Mouse (Mus musculus): ENCODE data around the gene Fpr3. TPM values are rescaled to one million over a fixed set of nuclear protein-coding genes. Genes with fewer than 3 reads are reported as not detected.

Fpr3 gene
- polyA plus RNA-seq, 1 experiment, result not detected

DNA sequence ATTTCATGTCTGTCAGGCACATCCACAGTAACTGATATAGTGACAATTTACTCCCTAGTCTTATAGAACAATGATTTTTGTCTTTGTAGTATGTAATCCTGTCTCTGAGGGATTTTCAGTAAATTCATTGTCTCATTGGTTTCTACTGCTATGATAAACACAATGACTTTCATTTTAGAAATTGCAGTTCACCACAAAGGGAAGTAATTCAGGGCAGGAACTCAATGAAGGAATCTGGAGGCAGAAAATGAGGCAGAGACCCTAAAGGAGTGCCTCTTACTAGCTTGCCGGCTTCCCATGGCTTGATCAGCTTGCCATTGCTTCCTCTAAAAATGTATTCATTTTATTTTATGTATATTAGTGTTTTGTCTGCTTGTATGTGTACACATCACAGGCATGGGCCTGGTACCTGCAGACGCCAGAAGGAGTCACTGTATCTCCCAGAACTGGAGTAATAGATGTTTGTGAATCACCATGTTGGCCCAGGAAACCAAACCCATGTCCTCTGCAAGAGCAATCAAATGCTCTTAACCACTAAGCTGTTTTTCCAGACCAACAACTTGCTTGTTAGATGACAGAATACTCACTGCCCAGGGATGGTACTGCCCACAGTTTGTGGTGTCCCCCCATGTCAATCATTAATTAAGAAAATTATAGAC, 16.6 kb upstream of the Fpr3 start:
- 85% methylated on average over 2 of the region's 2 CpGs for WGBS

DNA sequence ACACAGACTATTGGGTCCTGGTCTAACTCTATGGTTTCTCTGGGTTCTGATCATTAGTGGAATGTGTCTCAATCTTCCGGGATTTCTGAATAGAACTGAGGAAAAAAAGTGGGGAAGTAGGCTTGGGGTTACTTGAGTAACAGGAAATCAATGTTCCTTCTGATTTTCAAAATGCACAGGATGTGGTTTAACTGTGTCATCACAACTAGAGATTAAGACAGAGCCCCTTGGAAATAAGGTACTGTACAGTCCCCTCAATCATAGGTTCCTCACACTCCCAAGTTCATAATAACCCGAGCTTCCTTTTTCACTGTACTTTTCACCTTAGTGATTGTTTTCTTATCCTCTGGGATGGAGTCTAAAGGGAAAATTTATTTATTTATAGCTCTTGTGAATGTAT, 16.0 kb upstream of the Fpr3 start:
- H3K4me1 ChIP-seq (ENCODE audit: control insufficient read depth, insufficient read depth, low read length), result no peaks in the 10 kb centered on the region
- no peak overlapping the region for H3K27ac ChIP-seq (ENCODE audit: insufficient read depth, low read depth, low read length)
- no peak overlapping the region for H3K4me3 ChIP-seq (ENCODE audit: insufficient read depth, low read depth, low read length)
- WGBS, result 92% methylated on average over 2 of the region's 2 CpGs
- TF ChIP-seq CTCF (IDR thresholded peaks at IDR 0.05; ENCODE audit: insufficient read depth, low read depth, low read length), result no peak
- no peak for TF ChIP-seq POLR2A (IDR thresholded peaks at IDR 0.05; ENCODE audit: insufficient read depth, low read depth, low read length)

More for the DNA sequence above, 16.6 kb upstream of the Fpr3 start:
- Histone ChIP-seq H3K4me3 (ENCODE audit: insufficient read depth, low read depth, low read length) (no peak overlapping the region), H3K27ac (ENCODE audit: insufficient read depth, low read depth, low read length) (no peak overlapping the region), H3K4me1 (ENCODE audit: control insufficient read depth, insufficient read depth, low read length) (no peaks in the 10 kb centered on the region)
- TF ChIP-seq POLR2A (IDR thresholded peaks at IDR 0.05; ENCODE audit: insufficient read depth, low read depth, low read length) (no peak), CTCF (IDR thresholded peaks at IDR 0.05; ENCODE audit: insufficient read depth, low read depth, low read length) (no peak)

DNA sequence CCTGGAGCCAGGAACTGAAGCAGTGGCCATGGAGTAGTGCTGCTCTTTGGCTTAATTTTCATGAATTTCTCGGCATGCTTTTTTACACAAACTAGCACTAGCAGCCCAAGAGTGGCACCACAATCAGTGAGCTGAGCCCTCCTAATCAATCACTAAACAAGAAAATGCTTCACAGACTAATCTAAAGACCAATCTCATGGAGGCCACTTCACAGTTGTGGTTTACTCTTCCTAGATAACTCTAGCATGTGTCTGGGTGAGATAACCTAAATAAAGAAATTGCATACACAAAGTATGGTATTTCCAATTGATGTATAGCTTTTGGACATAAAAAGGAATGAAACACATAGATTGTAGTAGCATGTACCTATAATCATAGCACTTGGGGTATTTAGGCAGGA, 8.3 kb upstream of the Fpr3 start:
- Histone ChIP-seq H3K4me1 (ENCODE audit: control insufficient read depth, insufficient read depth, low read length) (no peaks in the 10 kb centered on the region), H3K4me3 (ENCODE audit: insufficient read depth, low read depth, low read length) (no peak overlapping the region), H3K27ac (ENCODE audit: insufficient read depth, low read depth, low read length) (no peak overlapping the region)
- TF ChIP-seq CTCF (IDR thresholded peaks at IDR 0.05; ENCODE audit: insufficient read depth, low read depth, low read length) (no peak), POLR2A (IDR thresholded peaks at IDR 0.05; ENCODE audit: insufficient read depth, low read depth, low read length) (no peak)
- 83% methylated on average over 1 of the region's 1 CpGs for WGBS

DNA sequence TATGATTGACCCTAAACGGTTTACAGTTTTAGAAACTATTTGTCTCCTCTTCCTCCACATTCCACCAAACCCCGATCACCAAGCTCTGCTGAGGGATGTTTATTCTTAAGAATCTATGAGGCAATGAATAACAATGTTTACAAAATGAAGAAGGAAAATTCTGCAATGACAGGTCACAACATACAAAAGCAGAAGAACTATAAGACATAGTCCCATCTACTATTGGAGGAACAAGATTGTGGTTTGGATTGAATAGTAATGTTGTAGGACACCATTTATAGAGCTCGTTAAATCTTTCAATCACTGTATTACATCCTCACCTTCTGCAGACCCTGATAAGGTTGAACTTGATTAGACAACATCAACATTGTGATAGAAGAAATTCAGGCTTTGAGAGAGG, 5.0 kb upstream of the Fpr3 start:
- no peaks in the 10 kb centered on the region for H3K4me1 ChIP-seq (ENCODE audit: control insufficient read depth, insufficient read depth, low read length)
- TF ChIP-seq POLR2A (IDR thresholded peaks at IDR 0.05; ENCODE audit: insufficient read depth, low read depth, low read length) (no peak), CTCF (IDR thresholded peaks at IDR 0.05; ENCODE audit: insufficient read depth, low read depth, low read length) (no peak)
- WGBS, result 85% methylated on average over 3 of the region's 3 CpGs

DNA sequence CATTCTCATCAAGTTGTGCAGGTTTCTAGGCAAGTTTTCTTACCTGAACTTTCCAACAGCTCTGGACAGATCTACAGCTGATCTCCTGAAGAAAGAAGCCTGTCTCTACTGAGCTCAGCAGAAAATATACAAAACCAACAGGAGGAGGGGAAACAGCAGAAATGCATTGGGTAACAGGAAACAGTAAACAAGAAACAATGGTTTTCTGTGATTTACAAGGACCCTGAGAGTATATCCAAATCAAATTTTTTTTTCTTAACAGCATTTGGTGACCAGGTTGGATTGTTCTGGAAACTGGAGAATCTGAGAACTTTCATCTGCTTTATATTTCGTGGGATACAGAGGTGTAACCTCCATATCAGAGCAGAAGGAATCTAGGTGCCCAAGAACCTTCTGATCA, 3.8 kb upstream of the Fpr3 start, which contains the start of gene Fpr1:
Fpr1 (minus strand) TSS at position 101 of the 400 bp plus-strand sequence.
- H3K4me1 ChIP-seq (ENCODE audit: control insufficient read depth, insufficient read depth, low read length), result no peaks in the 10 kb centered on the region
- WGBS, result 62% methylated on average over 1 of the region's 1 CpGs
- TF ChIP-seq POLR2A (IDR thresholded peaks at IDR 0.05; ENCODE audit: insufficient read depth, low read depth, low read length) (no peak), CTCF (IDR thresholded peaks at IDR 0.05; ENCODE audit: insufficient read depth, low read depth, low read length) (no peak)

More for the DNA sequence above, 5.0 kb upstream of the Fpr3 start:
- Histone ChIP-seq H3K4me3 (ENCODE audit: insufficient read depth, low read depth, low read length) (no peak overlapping the region), H3K27ac (ENCODE audit: insufficient read depth, low read depth, low read length) (no peak overlapping the region)

DNA sequence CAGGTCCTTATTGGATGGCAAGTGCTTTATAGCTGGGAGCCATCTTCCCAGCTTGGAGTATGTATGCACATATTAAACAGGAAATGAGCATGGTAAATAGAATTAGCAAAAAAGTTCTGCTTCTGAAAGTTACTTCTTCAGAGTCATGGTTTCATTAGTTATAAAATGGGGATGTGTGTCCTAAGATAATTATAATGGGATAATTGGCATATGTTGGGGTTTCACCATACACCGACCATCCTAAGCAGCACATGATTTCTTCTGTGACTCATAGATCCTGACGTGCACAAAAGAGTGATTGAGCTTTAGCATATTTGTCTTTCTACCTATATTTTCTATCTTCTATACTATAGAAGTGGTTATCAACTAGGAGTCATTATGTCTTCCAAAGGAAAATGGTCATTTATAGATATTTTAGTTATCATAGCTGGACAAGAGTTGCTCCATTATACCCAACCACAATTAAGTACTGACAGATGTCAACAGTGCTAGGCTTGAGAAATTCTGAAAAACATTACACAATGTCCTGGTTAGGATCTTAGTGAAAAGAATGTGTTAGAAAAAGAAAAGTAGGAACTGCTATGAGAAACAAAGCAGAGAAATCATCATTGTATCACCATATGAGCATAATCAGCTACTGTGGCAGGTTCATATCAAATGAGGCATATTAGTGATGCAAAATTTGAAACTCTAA, 2.2 kb downstream of the Fpr3 start:
- TF ChIP-seq POLR2A (IDR thresholded peaks at IDR 0.05; ENCODE audit: insufficient read depth, low read depth, low read length) (no peak), CTCF (IDR thresholded peaks at IDR 0.05; ENCODE audit: insufficient read depth, low read depth, low read length) (no peak)
- WGBS, result 83% methylated on average over 2 of the region's 2 CpGs
- no peaks in the 10 kb centered on the region for H3K4me1 ChIP-seq (ENCODE audit: control insufficient read depth, insufficient read depth, low read length)
- H3K4me3 ChIP-seq (ENCODE audit: insufficient read depth, low read depth, low read length), result no peak overlapping the region
- no peak overlapping the region for H3K27ac ChIP-seq (ENCODE audit: insufficient read depth, low read depth, low read length)

More for the DNA sequence above, 3.8 kb upstream of the Fpr3 start, which contains the start of gene Fpr1:
- no peak within 1 kb of the TSS for H3K27ac ChIP-seq (ENCODE audit: insufficient read depth, low read depth, low read length)
- no peak within 1 kb of the TSS for H3K4me3 ChIP-seq (ENCODE audit: insufficient read depth, low read depth, low read length)

DNA sequence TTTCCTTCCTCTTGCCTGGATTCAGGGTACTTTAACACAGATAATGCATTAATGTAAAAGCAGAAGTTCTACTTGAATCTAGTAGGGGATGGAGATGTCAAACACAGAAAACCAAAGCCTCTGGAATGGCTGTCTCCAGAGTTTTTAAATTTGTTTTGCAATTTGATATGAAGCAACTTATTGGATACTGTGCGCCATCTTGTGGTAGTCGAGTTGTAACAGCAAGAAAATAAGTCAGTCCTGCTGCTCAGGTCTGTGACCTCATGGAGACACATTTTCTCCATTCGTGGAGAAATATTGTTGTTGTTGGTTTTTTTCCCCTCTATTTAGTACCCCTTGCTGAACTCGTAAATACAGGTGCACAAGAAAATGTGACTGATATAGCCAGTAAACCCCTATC, 8.4 kb downstream of the Fpr3 start:
- Histone ChIP-seq H3K4me1 (ENCODE audit: control insufficient read depth, insufficient read depth, low read length) (no peaks in the 10 kb centered on the region), H3K27ac (ENCODE audit: insufficient read depth, low read depth, low read length) (no peak overlapping the region), H3K4me3 (ENCODE audit: insufficient read depth, low read depth, low read length) (no peak overlapping the region)
- TF ChIP-seq CTCF (IDR thresholded peaks at IDR 0.05; ENCODE audit: insufficient read depth, low read depth, low read length) (no peak), POLR2A (IDR thresholded peaks at IDR 0.05; ENCODE audit: insufficient read depth, low read depth, low read length) (no peak)
- 1% methylated on average over 4 of the region's 4 CpGs for WGBS

DNA sequence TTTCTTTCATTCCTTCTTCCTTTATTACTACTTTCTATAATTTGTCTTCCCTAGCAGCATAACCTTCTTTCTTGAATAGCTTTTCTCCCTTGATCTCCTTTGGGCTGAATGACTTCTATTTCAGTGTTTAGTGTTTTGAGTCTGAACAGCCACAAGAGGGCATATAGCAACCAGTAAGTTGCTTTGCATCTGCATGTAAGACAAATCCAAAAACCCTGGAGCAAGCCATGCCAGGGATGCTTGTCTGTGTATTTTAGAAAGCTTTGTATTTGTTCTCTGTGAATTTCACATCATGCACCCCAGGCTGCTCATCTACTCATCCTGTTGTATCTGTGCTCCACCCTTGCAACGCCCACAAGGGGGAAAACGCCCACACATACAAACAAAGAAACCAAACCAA, 11.6 kb downstream of the Fpr3 start:
- Histone ChIP-seq H3K4me3 (ENCODE audit: insufficient read depth, low read depth, low read length) (no peak overlapping the region), H3K4me1 (ENCODE audit: control insufficient read depth, insufficient read depth, low read length) (no peaks in the 10 kb centered on the region), H3K27ac (ENCODE audit: insufficient read depth, low read depth, low read length) (no peak overlapping the region)
- 79% methylated on average over 2 of the region's 2 CpGs for WGBS
- no peak for TF ChIP-seq CTCF (IDR thresholded peaks at IDR 0.05; ENCODE audit: insufficient read depth, low read depth, low read length)
- TF ChIP-seq POLR2A (IDR thresholded peaks at IDR 0.05; ENCODE audit: insufficient read depth, low read depth, low read length), result no peak

DNA sequence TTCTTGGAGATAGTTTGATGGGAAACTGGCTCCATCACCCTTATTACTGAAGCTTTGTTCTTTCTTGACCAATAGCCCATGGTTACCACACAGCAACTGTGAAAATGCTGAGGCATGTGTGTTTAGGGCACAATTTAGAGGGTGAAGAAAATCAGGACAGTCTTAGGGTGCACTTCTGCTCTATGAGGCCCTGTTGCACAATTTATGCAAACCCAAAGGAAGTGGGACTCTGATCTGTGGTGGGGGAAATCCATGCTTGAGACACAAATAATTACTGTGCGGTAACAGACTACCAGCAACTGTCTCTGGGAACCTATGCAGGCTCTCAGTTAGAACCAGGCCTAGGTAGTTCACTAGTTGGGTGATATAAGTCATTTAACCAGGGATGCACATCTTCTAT, 13.1 kb downstream of the Fpr3 start:
- TF ChIP-seq CTCF (IDR thresholded peaks at IDR 0.05; ENCODE audit: insufficient read depth, low read depth, low read length) (no peak), POLR2A (IDR thresholded peaks at IDR 0.05; ENCODE audit: insufficient read depth, low read depth, low read length) (no peak)
- 95% methylated on average over 1 of the region's 1 CpGs for WGBS
- H3K4me3 ChIP-seq (ENCODE audit: insufficient read depth, low read depth, low read length), result no peak overlapping the region

More for the DNA sequence above, 13.1 kb downstream of the Fpr3 start:
- Histone ChIP-seq H3K27ac (ENCODE audit: insufficient read depth, low read depth, low read length) (no peak overlapping the region), H3K4me1 (ENCODE audit: control insufficient read depth, insufficient read depth, low read length) (no peaks in the 10 kb centered on the region)
